Mouse (Mus musculus): ENCODE data around the gene Kif2c. TPM values are rescaled to one million over a fixed set of nuclear protein-coding genes. Genes with fewer than 3 reads are reported as not detected.

The Kif2c gene
- total and polyA plus RNA-seq, 3 experiments, result 33.9 to 40.3 (median 34.0) TPM

- no peaks in the 10 kb centered on the region for H3K27me3 ChIP-seq (replicated peaks)
- no peak overlapping the region for H3K27ac ChIP-seq (ENCODE audit: insufficient read depth, low read depth)
- no peak for TF ChIP-seq TBP (conservative IDR thresholded peaks at IDR 0.05; ENCODE audit: low read depth, low read length)
- no peak for TF ChIP-seq RAD21 (IDR thresholded peaks at IDR 0.05; ENCODE audit: low read depth, low read length)
- TF ChIP-seq BHLHE40 (IDR thresholded peaks at IDR 0.05; ENCODE audit: low read depth, low read length), result no peak
- TF ChIP-seq NELFE (IDR thresholded peaks at IDR 0.05; ENCODE audit: low read depth, low read length), result no peak
- no peak for TF ChIP-seq CTCF (conservative IDR thresholded peaks at IDR 0.05 in 1 of 2, IDR thresholded peaks at IDR 0.05 in 1 of 2; ENCODE audit: low read depth in 2 of 2, low read length in 2 of 2)
- no peak for TF ChIP-seq KAT2A (IDR thresholded peaks at IDR 0.05; ENCODE audit: insufficient replicate concordance, low read length)
- TF ChIP-seq ETS1 (conservative IDR thresholded peaks at IDR 0.05; ENCODE audit: low read depth, low read length), result no peak
- TF ChIP-seq ZMIZ1 (IDR thresholded peaks at IDR 0.05; ENCODE audit: low read depth, low read length), result no peak
- no peak for TF ChIP-seq MXI1 (IDR thresholded peaks at IDR 0.05; ENCODE audit: low read depth, low read length)
- TF ChIP-seq ZKSCAN1 (IDR thresholded peaks at IDR 0.05; ENCODE audit: borderline replicate concordance, low read depth, low read length), result no peak
- no peak for TF ChIP-seq MYC (IDR thresholded peaks at IDR 0.05; ENCODE audit: low read depth, low read length)
- no peak for TF ChIP-seq ZNF384 (IDR thresholded peaks at IDR 0.05; ENCODE audit: low read depth, low read length)
- TF ChIP-seq IRF4 (IDR thresholded peaks at IDR 0.05; ENCODE audit: low read depth, low read length), result no peak
- no peak for TF ChIP-seq CHD1 (IDR thresholded peaks at IDR 0.05; ENCODE audit: low read depth, low read length)
- TF ChIP-seq E2F4 (IDR thresholded peaks at IDR 0.05; ENCODE audit: insufficient replicate concordance, low read depth, low read length), result no peak
- TF ChIP-seq CHD2 (IDR thresholded peaks at IDR 0.05; ENCODE audit: low read length), result no peak
- no peak overlapping the region for H3K9ac ChIP-seq (ENCODE audit: insufficient read depth, low read depth)
- no peaks in the 10 kb centered on the region for H3K9me3 ChIP-seq (replicated peaks; ENCODE audit: low read length)
- peaks cover 0 to 8% of the 10 kb centered on the region in 2 experiments; a peak in 2 of 4 replicates for H3K4me1 ChIP-seq (ENCODE audit: control insufficient read depth in 1 of 2, insufficient read depth in 2 of 2)
- H3K79me2 ChIP-seq (replicated peaks; ENCODE audit: control insufficient read depth, extremely low read depth, insufficient read depth, poor library complexity, severe bottlenecking), result 0 out of 2 replicates have a peak, but pooled peaks cover 3% of the 10 kb centered on the region
- in situ Hi-C loops (cut with MboI; ENCODE audit: low pct_ligation_motif_present, low pct_unique_long_range_greater_than_20kb, low sequenced_read_pairs), result no loop called here
- H3K4me3 ChIP-seq (replicated peaks in 1 of 3; ENCODE audit: low read depth in 2 of 3, low read length in 2 of 3, poor library complexity in 1 of 3), result no peak overlapping the region
- peaks cover 0 to 30% of the 10 kb centered on the region in 2 experiments for H3K36me3 ChIP-seq (replicated peaks in 1 of 2; ENCODE audit: control insufficient read depth in 1 of 2, insufficient read depth in 1 of 2, low read length in 1 of 2)
- dilution Hi-C loops (cut with MboI; ENCODE audit: extremely low pct_ligation_motif_present, extremely low pct_unique_long_range_greater_than_20kb, low sequenced_read_pairs), result no loop called here
- DNase-seq (ENCODE audit: extremely low read depth), result no peak
- peak overlapping the region; percentile 40; the same call in 1 of the 2 replicates for H3K4me2 ChIP-seq (ENCODE audit: insufficient read depth, low read depth, poor library complexity, severe bottlenecking)
These were observed 20.5 kb upstream of the Kif2c start for GRCm38 (mm10) chr4:117202992-117203354.

- Histone ChIP-seq H3K27ac (ENCODE audit: insufficient read depth, low read depth) (peak overlapping the region; percentile 13; the same call in 1 of the 2 replicates), H3K4me3 (replicated peaks in 1 of 3; ENCODE audit: low read depth in 2 of 3, low read length in 2 of 3, poor library complexity in 1 of 3) (peak overlapping the region; percentile 46 to 50 (median 48))
- TF ChIP-seq USF2 (conservative IDR thresholded peaks at IDR 0.05; ENCODE audit: low read depth, low read length), result no peak; the same call in 1 of the 2 replicates
- TF ChIP-seq SIN3A (IDR thresholded peaks at IDR 0.05; ENCODE audit: low read length), result peak; percentile 94
- peak; percentile 64; the same call in 1 of the 2 replicates for TF ChIP-seq IRF4 (IDR thresholded peaks at IDR 0.05; ENCODE audit: low read depth, low read length)
- TF ChIP-seq GABPA (IDR thresholded peaks at IDR 0.05; ENCODE audit: insufficient replicate concordance, low read depth, low read length), result no peak
- peak; percentile 26 for TF ChIP-seq SMC3 (IDR thresholded peaks at IDR 0.05; ENCODE audit: low read depth, low read length)
- TF ChIP-seq KAT2A (IDR thresholded peaks at IDR 0.05; ENCODE audit: insufficient replicate concordance, low read length), result no peak
- peak; percentile 99 for TF ChIP-seq TBP (conservative IDR thresholded peaks at IDR 0.05; ENCODE audit: low read depth, low read length)
- TF ChIP-seq E2F4 (IDR thresholded peaks at IDR 0.05; ENCODE audit: insufficient replicate concordance, low read depth, low read length), result peak; percentile 80; the same call in 1 of the 2 replicates
- peak; percentile 99 for TF ChIP-seq POLR2A (IDR thresholded peaks at IDR 0.05; ENCODE audit: low read depth, low read length)
- peak; percentile 43; the same call in 1 of the 2 replicates for TF ChIP-seq MYC (IDR thresholded peaks at IDR 0.05; ENCODE audit: low read depth, low read length)
- TF ChIP-seq NELFE (IDR thresholded peaks at IDR 0.05; ENCODE audit: low read depth, low read length), result peak; percentile 99
- TF ChIP-seq MEF2A (IDR thresholded peaks at IDR 0.05; ENCODE audit: borderline replicate concordance, low read depth, low read length), result peak; percentile 73; the same call in 1 of the 2 replicates
- TF ChIP-seq MXI1 (IDR thresholded peaks at IDR 0.05; ENCODE audit: low read depth, low read length), result 0 out of 2 replicates have a peak, but pooled peaks have one; percentile 23
- peak; percentile 96 for TF ChIP-seq MAFK (IDR thresholded peaks at IDR 0.05; ENCODE audit: insufficient replicate concordance, low read length)
- TF ChIP-seq CHD2 (IDR thresholded peaks at IDR 0.05; ENCODE audit: low read length), result peak; percentile 79
- TF ChIP-seq CHD1 (IDR thresholded peaks at IDR 0.05; ENCODE audit: low read depth, low read length), result no peak
- TF ChIP-seq RCOR1 (conservative IDR thresholded peaks at IDR 0.05; ENCODE audit: low read depth, low read length), result peak; percentile 98
- peak; percentile 45 for TF ChIP-seq RAD21 (IDR thresholded peaks at IDR 0.05; ENCODE audit: low read depth, low read length)
- TF ChIP-seq MAZ (IDR thresholded peaks at IDR 0.05; ENCODE audit: low read depth, low read length), result peak; percentile 89; the same call in 1 of the 2 replicates
- TF ChIP-seq EP300 (IDR thresholded peaks at IDR 0.05; ENCODE audit: low read length), result no peak; the same call in 1 of the 2 replicates
- peak; percentile 79 for TF ChIP-seq ELF1 (IDR thresholded peaks at IDR 0.05; ENCODE audit: low read depth, low read length)
- TF ChIP-seq BHLHE40 (IDR thresholded peaks at IDR 0.05; ENCODE audit: low read depth, low read length), result peak; percentile 67
These were observed 19.9 kb upstream of the Kif2c start for GRCm38 (mm10) chr4:117202046-117202991.

More at GRCm38 (mm10) chr4:117202046-117202991, 19.9 kb upstream of the Kif2c start:
- Histone ChIP-seq H3K79me2 (replicated peaks; ENCODE audit: control insufficient read depth, extremely low read depth, insufficient read depth, poor library complexity, severe bottlenecking) (0 out of 2 replicates have a peak, but pooled peaks cover 3% of the 10 kb centered on the region), H3K4me2 (ENCODE audit: insufficient read depth, low read depth, poor library complexity, severe bottlenecking) (peak overlapping the region; percentile 82), H3K27me3 (replicated peaks) (no peaks in the 10 kb centered on the region), H3K4me1 (ENCODE audit: control insufficient read depth in 1 of 2, insufficient read depth in 2 of 2) (peaks cover 0 to 8% of the 10 kb centered on the region in 2 experiments; a peak in 2 of 4 replicates), H3K36me3 (replicated peaks in 1 of 2; ENCODE audit: control insufficient read depth in 1 of 2, insufficient read depth in 1 of 2, low read length in 1 of 2) (peaks cover 0 to 27% of the 10 kb centered on the region in 2 experiments), H3K9ac (ENCODE audit: insufficient read depth, low read depth) (peak overlapping the region; percentile 50), H3K9me3 (replicated peaks; ENCODE audit: low read length) (no peaks in the 10 kb centered on the region)
- in situ Hi-C loops (cut with MboI; ENCODE audit: low pct_ligation_motif_present, low pct_unique_long_range_greater_than_20kb, low sequenced_read_pairs), result no loop called here
- DNase-seq (ENCODE audit: extremely low read depth), result peak; percentile 90
- dilution Hi-C loops (cut with MboI; ENCODE audit: extremely low pct_ligation_motif_present, extremely low pct_unique_long_range_greater_than_20kb, low sequenced_read_pairs), result no loop called here

All from CH12.LX (cell line).